Mouse (Mus musculus): Measurements from ENCODE around the gene Wdr6. TPM values are rescaled to one million over a fixed set of nuclear protein-coding genes. Genes with fewer than 3 reads are reported as not detected.

The Wdr6 gene
- polyA plus RNA-seq, 2 experiments from 2014 or later: 18.8 to 42.4 TPM

GRCm38 (mm10) chr9:108523341-108523740 lies 55.2 kb downstream of the Wdr6 start:
- ATAC-seq: no peak

Other genes starting within 250 kb of the Wdr6 start
- gene Gpx1, start 239.8 kb downstream of the Wdr6 start, polyA plus RNA-seq (2017; shearing (Covaris generic)): 100 to 1,000 TPM; 573 to 811 TPM
- 100 to 1,000 TPM in 1 of 2 experiments, 10 to 100 TPM in 1; 98.8 to 127 TPM for gene Usp4, start 230.9 kb downstream of the Wdr6 start, polyA plus RNA-seq (2017; shearing (Covaris generic))
- gene 1700102P08Rik, start 185.9 kb downstream of the Wdr6 start, polyA plus RNA-seq (2017; shearing (Covaris generic)): under 1 TPM; 0.57 to 0.61 TPM
- gene Ccdc36, start 150.3 kb downstream of the Wdr6 start, polyA plus RNA-seq (2017; shearing (Covaris generic)): not detected
- gene BC048562, start 142.3 kb downstream of the Wdr6 start, polyA plus RNA-seq (2017; shearing (Covaris generic)): not detected
- gene Ccdc71, start 118.2 kb downstream of the Wdr6 start, polyA plus RNA-seq (2017; shearing (Covaris generic)): 10 to 100 TPM; 22.5 to 31.5 TPM
- 1 to 10 TPM; 1.6 to 2.1 TPM for gene Klhdc8b, start 117.2 kb downstream of the Wdr6 start, polyA plus RNA-seq (2017; shearing (Covaris generic))
- under 1 TPM; 0.15 to 0.25 TPM for gene Lamb2, start 99.0 kb downstream of the Wdr6 start, polyA plus RNA-seq (2017; shearing (Covaris generic))
- 10 to 100 TPM; 14.6 to 18.3 TPM for gene Usp19, start 88.1 kb downstream of the Wdr6 start, polyA plus RNA-seq (2017; shearing (Covaris generic))
- gene Qars, start 71.0 kb downstream of the Wdr6 start, polyA plus RNA-seq (2017; shearing (Covaris generic)): 100 to 1,000 TPM; 131 to 141 TPM
- gene Qrich1, start 61.9 kb downstream of the Wdr6 start, polyA plus RNA-seq (2017; shearing (Covaris generic)): 10 to 100 TPM; 71.0 to 77.8 TPM
- gene Impdh2, start 18.5 kb downstream of the Wdr6 start, polyA plus RNA-seq (2017; shearing (Covaris generic)): 100 to 1,000 TPM; 126 to 172 TPM
- gene Ndufaf3, start 11.3 kb downstream of the Wdr6 start, polyA plus RNA-seq (2017; shearing (Covaris generic)): 10 to 100 TPM; 58.2 to 74.6 TPM
- gene Dalrd3, start 8.9 kb downstream of the Wdr6 start, polyA plus RNA-seq (2017; shearing (Covaris generic)): 10 to 100 TPM; 46.1 to 77.0 TPM
- 1 to 10 TPM; 5.1 to 9.0 TPM for gene P4htm, start 18.9 kb upstream of the Wdr6 start, polyA plus RNA-seq (2017; shearing (Covaris generic))
- gene Arih2, start 70.6 kb upstream of the Wdr6 start, polyA plus RNA-seq (2017; shearing (Covaris generic)): 10 to 100 TPM; 44.6 to 46.2 TPM
- gene Slc25a20, start 83.3 kb upstream of the Wdr6 start, polyA plus RNA-seq (2017; shearing (Covaris generic)): 10 to 100 TPM; 36.2 to 41.8 TPM
- 1 to 10 TPM; 4.0 to 5.4 TPM for gene Prkar2a, start 110.6 kb upstream of the Wdr6 start, polyA plus RNA-seq (2017; shearing (Covaris generic))
- 10 to 100 TPM; 13.2 to 15.8 TPM for gene Ip6k2, start 205.1 kb upstream of the Wdr6 start, polyA plus RNA-seq (2017; shearing (Covaris generic))
- gene Nckipsd, start 229.6 kb upstream of the Wdr6 start, polyA plus RNA-seq (2017; shearing (Covaris generic)): 1 to 10 TPM; 3.9 to 7.3 TPM
- not detected for gene Celsr3, start 247.6 kb upstream of the Wdr6 start, polyA plus RNA-seq (2017; shearing (Covaris generic))